Mouse (Mus musculus) C2C12 (cell line): ENCODE data around the gene Dlg5.

Source experiments
- CTCF ChIP-seq: IDR thresholded peaks from one replicate; pipeline ENCODE4 v1.5.1; 2011; ENCODE audit not compliant: control insufficient read depth, insufficient read depth, insufficient read length
- MAX ChIP-seq: IDR thresholded peaks from one replicate; pipeline ENCODE4 v1.6.1; 2011; ENCODE audit warnings: mild to moderate bottlenecking, control low read depth
- MYOG ChIP-seq: IDR thresholded peaks from one replicate; pipeline ENCODE4 v1.6.1; 2011; ENCODE audit not compliant: control insufficient read depth, insufficient read length; ENCODE audit errors: extremely low read depth
- USF1 ChIP-seq: IDR thresholded peaks from one replicate; pipeline ENCODE4 v1.6.1; 2011; ENCODE audit warnings: low read depth, mild to moderate bottlenecking, control low read depth, moderate library complexity

- TF ChIP-seq CTCF (no peak), MYOG (no peak), MAX (no peak), USF1 (no peak)
Observed at GRCm38 (mm10) chr14:24262382-24262781, 16.7 kb upstream of the Dlg5 start.
